Mouse (Mus musculus) thymus, postnatal 4 days (tissue): ENCODE measurements around the gene Chd4.
A peak's percentile ranks its signal among the peaks of the same experiment; 100 is the strongest.
"Not testable (repeated sequence)": the region's sequence is repeated elsewhere in the genome, so short reads cannot be mapped to it uniquely, and the experiment has no call there.

ENCODE experiments used
- DNase-seq: peaks from one replicate; pipeline ENCODE4 v3.0.0; 2021

Chd4 gene

GRCm38 (mm10) chr6:125095391-125096278 is at the start of gene Chd4:
Gene Chd4, plus strand, starts transcription at chr6:125095981.
- peak; percentile 98 for DNase-seq

GRCm38 (mm10) chr6:125046691-125047090 is 49.1 kb upstream of the Chd4 start:
- DNase-seq = peak; percentile 88

GRCm38 (mm10) chr6:125049678-125050077 is 46.1 kb upstream of the Chd4 start, which contains the start of gene Acrbp:
Gene Acrbp, plus strand, starts transcription at chr6:125049689.
- peak; percentile 65 for DNase-seq

- peak; percentile 62 for DNase-seq
These were observed 44.5 kb upstream of the Chd4 start for GRCm38 (mm10) chr6:125051237-125051636.

- DNase-seq = peak; percentile 7
These were observed 34.3 kb upstream of the Chd4 start for GRCm38 (mm10) chr6:125061493-125061892.

- DNase-seq = peak; percentile 5
These were observed 33.3 kb upstream of the Chd4 start for GRCm38 (mm10) chr6:125062511-125062910.

- DNase-seq = no peak
These were observed 31.9 kb upstream of the Chd4 start for GRCm38 (mm10) chr6:125063906-125064305.

- not testable (repeated sequence) for DNase-seq
These were observed 30.6 kb upstream of the Chd4 start for GRCm38 (mm10) chr6:125065223-125065622.

- DNase-seq = peak; percentile 34
These were observed 28.2 kb upstream of the Chd4 start, which contains the start of gene Lpar5 for GRCm38 (mm10) chr6:125067571-125067995. Gene Lpar5, plus strand, starts transcription at chr6:125067920.

GRCm38 (mm10) chr6:125071170-125071895 is 24.4 kb upstream of the Chd4 start:
- DNase-seq = peak; percentile 71

GRCm38 (mm10) chr6:125071896-125072279 is 23.9 kb upstream of the Chd4 start:
- peak; percentile 73 for DNase-seq

GRCm38 (mm10) chr6:125073825-125074224 is 22.0 kb upstream of the Chd4 start:
- peak; percentile 53 for DNase-seq

- no peak for DNase-seq
These were observed 14.4 kb upstream of the Chd4 start for GRCm38 (mm10) chr6:125081394-125081793.

GRCm38 (mm10) chr6:125081797-125082560 is 13.8 kb upstream of the Chd4 start:
- peak; percentile 65 for DNase-seq

GRCm38 (mm10) chr6:125082801-125083386 is 12.9 kb upstream of the Chd4 start:
- no peak for DNase-seq

GRCm38 (mm10) chr6:125084424-125084823 is 11.4 kb upstream of the Chd4 start:
- DNase-seq = peak; percentile 72

- DNase-seq = no peak
These were observed 7.8 kb upstream of the Chd4 start for GRCm38 (mm10) chr6:125087937-125088336.

- peak; percentile 73 for DNase-seq
These were observed 7.0 kb upstream of the Chd4 start for GRCm38 (mm10) chr6:125088561-125089321.

GRCm38 (mm10) chr6:125089521-125090321 is 6.1 kb upstream of the Chd4 start:
- DNase-seq = peak; percentile 80

- DNase-seq = no peak
These were observed 5.3 kb upstream of the Chd4 start for GRCm38 (mm10) chr6:125090341-125091085.
